Mouse (Mus musculus) brain, embryonic 14.5 days (tissue): ENCODE measurements around the gene Cd69.

Experiments used
- CTCF ChIP-seq: fragments of 200-500 bp; IDR thresholded peaks from 2 replicates; pipeline ENCODE4 v1.5.1; 2012; ENCODE audit warnings: inconsistent platforms, mild to moderate bottlenecking, moderate library complexity, borderline replicate concordance; ENCODE audit not compliant: insufficient read depth, insufficient read length; ENCODE audit errors: extremely low read depth
- POLR2A ChIP-seq: fragments of 200-500 bp; IDR thresholded peaks from 2 replicates; pipeline ENCODE4 v1.6.1; 2012; ENCODE audit warnings: mild to moderate bottlenecking, inconsistent platforms, borderline replicate concordance; ENCODE audit not compliant: poor library complexity, insufficient read depth, insufficient read length, severe bottlenecking; ENCODE audit errors: extremely low read depth

GRCm38 (mm10) chr6:129248243-129248642, 27.0 kb downstream of the Cd69 start:
- TF ChIP-seq POLR2A (no peak), CTCF (peak; percentile 8; the same call in 1 of the 2 replicates)
